Mouse (Mus musculus): ENCODE results near the gene Tnr. TPM values are rescaled to one million over a fixed set of nuclear protein-coding genes. Genes with fewer than 3 reads are reported as not detected.

Tnr gene
- total RNA-seq, 2 experiments from 2014 or later: 0.03 to 0.15 TPM

DNA sequence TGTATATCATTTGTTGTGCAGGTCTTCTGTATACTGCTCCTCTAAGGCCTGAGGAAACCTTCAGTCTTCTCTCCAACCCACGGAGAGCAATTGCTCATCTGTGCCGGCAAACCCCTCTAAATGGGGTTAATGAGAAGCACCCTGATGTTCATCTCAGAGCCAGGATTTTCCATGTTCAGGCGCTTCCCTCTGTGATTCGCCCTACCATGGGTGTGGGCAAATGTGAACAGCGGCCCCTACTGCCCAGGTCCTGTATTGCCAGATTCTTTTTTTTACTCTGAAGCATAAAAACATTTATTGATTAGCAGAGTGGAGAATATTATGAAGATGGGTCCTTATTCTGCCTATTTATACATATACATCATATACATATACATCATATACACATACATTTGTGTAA, 260.3 kb downstream of the Tnr start:
- no peak for DNase-seq (ENCODE audit: low spot score in 2 of 2)

DNA sequence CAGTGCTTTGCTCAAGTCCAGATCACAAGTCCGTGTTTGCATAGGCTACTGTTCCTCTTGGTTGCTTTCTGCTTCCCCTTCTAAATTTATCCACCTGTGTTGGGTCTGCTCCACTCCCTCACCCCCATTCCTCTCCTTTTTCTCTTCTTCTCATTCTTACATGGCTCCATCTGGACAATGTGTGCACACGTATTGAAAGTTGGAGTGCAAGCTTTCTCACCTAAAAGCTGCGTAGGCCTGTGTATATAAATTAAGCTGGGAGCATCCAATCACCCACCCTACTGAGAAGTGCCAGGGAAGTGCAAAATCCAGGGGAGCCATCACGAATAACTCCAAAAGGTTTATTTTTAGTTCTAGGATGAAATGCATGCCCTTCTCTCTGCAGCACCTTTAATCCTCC, 264.7 kb downstream of the Tnr start:
- DNase-seq (ENCODE audit: low spot score in 2 of 2): no peak

DNA sequence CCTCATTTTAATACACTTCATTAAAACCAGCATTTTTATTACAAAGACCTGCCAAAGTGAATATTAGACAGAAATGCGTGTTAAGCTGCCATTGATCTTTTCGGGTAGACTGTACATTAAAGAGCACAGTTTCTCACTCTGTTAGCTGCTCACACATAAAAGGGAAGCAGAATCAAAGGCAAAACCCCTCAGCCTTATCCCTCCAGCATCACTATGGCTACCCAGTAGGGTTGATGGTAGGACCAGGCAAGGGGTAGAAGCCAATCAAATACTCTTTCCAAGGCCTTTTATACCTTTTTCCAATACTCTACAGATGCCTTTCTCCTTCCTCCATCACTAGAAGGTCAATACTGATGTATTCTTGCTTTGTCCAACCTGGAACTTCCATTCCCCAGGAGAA, 269.0 kb downstream of the Tnr start:
- no peak for DNase-seq (ENCODE audit: low spot score in 2 of 2)

DNA sequence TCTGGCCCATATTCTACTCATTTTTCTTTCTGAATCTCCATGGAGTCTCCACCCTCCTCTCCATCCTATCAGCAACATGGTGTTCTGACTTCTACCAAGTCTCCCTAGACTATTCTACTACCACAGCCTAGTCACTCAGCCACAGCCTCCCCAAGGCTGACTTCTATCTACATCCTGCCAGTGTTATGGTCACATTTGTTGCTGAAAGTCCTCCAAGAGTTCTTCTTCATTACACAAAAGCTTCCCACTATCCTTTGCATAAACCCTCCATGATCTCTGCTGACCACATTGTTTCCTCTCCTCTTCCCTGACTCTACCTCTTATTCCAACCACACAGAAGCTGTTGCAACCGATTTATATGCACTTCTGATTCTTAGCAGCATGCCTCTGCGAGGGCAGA, 272.5 kb downstream of the Tnr start:
- no peak for DNase-seq (ENCODE audit: low spot score in 2 of 2)

DNA sequence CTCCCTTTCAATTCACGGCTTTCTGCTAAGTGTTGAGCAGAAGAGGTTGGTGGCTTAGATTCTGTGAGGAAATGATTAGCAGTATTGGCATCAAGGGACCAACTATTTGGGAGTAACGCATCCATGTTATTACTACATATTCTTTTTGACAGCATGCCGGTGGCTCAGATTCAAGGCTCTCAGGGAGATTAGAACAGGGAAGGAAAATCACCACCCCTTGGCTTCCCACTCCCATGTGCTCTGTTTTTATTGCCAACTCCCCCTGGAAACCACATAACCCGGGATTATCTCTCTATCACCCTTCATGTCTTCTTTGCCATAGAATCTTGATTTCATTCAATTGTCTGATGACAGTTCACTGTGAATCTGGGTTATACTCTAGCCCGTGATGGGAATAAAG, 276.8 kb downstream of the Tnr start:
- DNase-seq (ENCODE audit: low spot score in 2 of 2): no peak

DNA sequence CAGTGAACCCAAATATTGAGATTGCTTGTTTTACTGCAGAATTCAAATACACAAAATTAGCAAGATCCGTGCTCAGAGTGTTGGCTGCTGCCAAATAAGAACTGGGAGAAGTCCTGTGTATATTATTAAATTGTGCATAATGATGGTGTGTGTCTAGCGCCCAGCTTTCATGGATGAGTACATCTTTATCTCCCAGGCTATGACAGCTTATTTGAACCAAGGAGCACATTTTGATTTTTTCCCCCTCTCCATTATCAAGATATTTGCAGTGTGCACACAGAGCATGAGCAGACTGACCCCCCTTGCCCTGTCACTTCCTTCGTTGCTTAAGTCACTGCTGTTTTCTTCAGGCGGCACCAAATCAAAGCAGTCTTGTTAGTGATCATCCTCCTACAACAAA, 278.2 kb downstream of the Tnr start:
- DNase-seq (ENCODE audit: low spot score in 2 of 2): no peak

DNA sequence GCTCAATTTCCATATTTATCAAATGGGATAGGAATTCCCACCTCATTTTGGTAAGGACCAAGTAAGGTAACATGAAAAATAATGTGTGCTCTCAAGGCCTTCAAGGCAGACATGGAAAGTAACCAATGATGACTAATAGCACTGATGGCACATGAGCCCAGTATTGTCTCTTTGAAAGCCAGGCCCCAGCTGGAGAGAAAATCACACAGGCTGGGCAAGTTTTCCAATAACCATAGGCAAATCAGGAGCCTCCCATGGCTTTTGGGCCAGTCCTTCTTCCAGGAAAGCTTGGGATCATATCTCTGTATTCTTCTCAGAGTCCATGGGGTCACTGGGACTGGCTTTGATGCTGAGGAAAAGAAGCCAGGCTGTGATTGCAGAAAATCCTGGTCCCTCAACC, 280.1 kb downstream of the Tnr start:
- DNase-seq (ENCODE audit: low spot score in 2 of 2): no peak

DNA sequence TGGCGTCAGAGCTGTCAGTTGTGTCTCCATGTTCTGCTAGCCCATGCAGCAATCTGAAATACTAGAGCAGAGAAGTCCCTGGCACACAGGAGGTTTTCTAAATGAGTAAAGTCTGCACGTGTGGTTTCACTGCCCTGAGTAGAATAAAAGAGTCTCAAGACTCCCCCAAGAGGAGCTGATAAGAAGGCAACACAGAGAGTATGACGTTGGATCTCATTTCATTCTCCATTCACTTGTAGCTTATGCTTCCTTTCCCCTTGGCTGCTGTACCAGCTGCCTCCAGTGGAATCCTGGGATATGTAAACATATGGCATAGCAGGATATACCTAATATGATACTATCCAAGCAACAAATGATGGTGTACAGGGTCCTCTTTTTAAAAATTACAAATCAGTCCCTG, 285.9 kb downstream of the Tnr start:
- no peak for DNase-seq (ENCODE audit: low spot score in 2 of 2)

DNA sequence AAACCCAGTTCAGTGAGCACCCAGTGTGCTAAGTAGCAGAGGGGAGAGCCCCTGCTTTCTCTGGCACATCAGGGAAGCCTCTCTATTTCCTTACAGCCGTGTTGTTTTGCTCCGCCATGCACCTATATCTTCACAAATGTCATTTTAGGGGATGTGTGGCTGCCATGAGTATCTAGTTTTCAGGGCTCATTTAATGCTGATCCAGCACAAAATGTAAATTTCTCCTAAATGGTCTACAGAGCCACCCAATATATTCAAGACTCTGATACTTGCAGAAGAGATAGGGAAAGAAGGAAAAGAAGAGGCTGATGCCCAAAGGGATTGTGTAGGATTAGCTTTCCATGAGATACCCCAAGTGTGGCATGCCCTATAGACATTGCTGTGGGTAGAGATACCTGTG, 288.2 kb downstream of the Tnr start:
- no peak for DNase-seq (ENCODE audit: low spot score in 2 of 2)

DNA sequence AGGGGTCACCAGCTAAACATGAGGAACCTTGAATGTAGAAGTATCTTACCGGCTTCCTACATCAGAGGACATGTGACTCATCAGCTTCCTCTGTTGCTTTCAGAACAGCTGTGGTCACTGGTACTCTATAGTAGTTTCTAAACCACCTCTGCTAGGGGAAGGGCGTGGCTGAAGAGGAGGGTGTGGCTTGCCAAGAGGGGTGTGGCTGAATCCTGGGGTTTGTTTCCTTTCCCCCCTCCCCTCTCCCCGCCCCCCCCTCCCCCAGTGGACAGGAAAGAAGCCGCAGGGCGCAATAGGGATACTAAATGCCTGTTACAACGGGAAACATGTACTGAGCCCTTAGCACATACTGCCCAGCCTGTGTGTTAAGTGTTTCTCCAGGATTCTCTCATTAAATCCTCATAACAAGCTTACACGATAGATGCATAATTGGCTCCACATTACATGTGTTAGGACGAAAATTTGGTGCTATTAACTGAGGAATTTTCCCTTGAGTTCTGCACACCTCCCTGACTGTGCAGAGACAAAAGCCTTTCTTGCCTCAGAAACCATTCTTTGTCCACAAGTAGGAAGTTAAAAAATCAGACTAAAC, 289.3 kb downstream of the Tnr start:
- no peak for DNase-seq (ENCODE audit: low spot score in 2 of 2)

DNA sequence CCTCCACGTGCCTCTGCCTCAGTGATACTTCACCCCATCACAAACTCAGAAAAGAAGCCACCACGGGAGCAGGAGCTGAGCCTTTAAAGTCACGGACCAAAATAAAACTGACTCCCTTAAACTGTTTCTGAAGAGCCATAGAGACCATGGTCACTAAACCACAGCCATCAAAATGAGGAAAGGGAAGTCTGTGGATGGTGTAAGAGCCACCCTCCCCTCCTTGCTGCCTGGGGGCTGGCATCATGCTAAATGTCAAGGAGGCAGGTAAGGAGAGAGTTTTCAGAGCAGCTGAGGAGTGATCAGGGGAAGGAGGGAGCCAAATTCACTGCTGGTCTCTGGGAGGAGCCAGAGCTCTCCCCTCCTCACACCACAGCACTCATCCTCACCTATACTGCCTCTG, 290.8 kb downstream of the Tnr start:
- DNase-seq (ENCODE audit: low spot score in 2 of 2): no peak

DNA sequence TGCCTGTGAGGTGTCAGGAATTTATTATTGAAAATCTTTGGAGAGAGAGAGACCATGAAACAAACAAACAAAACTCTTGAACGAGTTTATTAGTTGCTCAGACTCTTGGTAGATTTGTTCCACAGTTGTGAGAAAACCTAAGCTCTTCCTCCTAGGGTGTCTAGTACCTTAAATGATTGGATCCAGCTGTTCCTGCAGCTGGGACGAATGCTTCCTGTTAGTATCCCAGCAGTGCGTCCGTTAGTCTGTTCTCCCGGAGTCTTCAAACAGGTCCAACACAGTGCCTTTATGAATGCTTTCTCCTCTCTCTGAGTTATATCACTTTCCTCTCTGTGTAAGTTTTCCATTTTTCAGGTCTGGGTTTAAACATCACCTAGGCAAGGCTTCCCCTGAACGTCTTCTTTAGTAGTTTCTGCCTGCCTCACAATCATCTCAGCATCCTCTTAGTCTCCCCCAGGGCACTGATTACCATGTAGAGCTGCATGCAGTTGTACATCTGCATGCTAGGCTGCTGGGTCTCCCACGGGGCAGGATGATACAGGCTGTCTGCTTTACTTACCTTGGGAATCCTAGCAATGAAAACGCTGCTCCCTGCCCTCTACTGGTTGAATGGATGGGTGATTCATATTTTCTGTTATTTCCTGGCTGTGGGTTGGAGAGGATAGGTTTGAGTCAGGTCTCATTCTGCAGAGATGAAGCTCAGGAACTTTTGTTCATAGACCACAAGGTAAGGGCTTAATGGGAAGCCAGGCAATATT, 293.2 kb downstream of the Tnr start:
- DNase-seq (ENCODE audit: low spot score in 2 of 2): no peak

DNA sequence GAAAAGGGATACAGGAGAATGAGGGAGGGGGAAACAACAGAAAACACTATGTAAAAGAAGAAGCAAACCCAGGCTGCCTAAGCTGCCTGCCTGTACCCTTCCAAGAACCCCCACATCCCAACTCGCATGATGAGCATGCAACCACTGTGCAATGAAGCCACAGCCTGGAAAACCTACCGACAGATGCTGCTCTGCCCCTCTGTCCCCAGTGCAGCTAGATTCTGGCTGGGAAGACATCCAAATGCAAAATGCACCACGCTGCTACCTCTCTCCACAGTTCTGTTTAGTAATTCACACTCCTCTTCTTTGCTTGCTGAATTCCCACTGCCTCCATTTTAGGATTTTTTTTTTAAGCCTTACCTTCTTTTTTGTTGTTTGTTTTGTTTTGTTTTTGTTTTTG, 295.9 kb downstream of the Tnr start:
- DNase-seq (ENCODE audit: low spot score in 2 of 2): no peak

DNA sequence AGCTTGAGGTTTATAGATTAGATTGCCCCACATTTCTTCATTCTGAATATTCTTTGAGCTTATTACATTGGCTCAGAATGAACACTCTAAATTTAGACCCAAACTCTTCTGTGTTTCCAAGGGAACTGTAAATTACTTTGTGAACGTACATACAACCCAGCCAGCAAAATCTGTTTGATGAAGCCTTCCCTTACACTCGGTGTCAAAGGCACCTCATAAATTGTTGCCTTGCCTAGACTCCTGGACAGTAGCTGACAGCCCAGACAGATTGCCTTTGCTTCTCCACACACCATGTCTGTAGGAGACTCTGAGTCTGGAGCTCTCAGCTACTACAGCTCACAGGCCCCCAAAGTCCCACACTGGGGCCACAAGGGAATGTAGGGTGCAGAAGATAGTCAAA, 298.8 kb downstream of the Tnr start:
- DNase-seq (ENCODE audit: low spot score in 2 of 2): no peak

DNA sequence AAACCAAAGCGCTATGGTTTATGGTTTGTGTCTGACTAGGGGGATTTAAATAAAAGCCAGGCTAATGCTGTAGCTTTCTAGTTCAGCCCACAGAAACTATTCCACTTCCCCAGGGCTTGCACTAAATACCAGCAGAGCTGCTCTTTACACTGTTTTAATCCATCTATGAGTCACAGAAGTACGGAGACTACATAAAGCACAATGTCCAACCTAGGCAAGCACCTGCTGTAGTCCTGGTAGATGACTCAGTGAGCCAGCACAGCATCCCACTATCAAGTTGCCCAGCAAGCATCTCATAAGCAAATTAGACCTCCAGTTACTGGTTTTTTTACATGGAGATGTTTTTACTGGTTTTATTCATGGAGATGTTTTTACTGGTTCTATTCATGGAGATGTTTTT, 305.0 kb downstream of the Tnr start:
- no peak for DNase-seq (ENCODE audit: low spot score in 2 of 2)

DNA sequence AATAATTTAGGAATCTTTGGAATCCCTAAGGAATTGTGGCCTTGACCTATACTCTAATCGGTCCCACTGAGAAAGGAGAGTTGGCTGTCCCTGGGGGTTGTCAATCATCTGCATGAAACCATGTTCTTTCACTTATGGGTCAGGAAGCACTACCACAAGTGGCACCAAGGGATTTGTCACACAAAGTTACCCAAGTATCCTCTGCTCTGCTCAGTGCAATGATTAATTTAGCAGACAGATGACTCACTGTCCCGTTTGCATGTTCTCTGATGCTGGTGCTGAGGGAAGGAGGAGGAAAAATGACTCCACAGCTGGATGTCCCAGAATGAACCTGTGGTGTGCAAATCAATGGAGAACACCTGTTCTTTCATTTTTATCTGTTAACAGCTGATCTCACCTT, 309.6 kb downstream of the Tnr start:
- no peak for DNase-seq (ENCODE audit: low spot score in 2 of 2)

DNA sequence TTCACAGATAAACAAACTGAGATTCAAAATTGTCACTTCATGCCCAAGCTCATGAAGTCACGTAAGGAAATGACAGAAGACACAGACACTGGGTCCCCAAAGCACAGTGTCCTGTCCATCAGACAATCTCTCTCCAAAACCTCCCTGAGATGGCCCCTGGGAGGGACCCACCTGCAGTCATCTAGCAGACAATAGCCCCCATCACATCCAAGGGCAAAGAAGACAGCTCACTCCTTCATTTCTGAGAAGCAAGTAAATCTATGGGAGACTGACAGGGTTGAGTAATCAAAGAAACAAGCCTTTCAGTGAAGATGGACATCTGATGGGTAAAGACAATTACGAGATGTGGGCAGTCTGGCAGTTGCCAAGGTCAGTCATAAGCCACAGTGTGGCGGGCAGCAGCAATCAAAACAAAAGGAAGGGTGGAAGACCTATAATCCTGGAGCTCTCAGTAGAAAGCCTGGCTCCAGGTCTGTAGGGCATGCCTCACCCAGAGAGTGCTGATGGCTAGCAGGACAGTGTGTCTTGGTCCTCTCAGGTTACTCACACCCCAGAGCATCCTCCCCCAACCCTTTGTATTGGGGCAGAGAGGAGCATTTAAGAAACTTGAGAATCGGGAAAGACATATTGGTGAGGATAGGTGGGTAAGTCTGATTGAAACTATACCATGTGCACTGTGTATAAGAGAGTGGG, 310.2 kb downstream of the Tnr start:
- DNase-seq (ENCODE audit: low spot score in 2 of 2): no peak

DNA sequence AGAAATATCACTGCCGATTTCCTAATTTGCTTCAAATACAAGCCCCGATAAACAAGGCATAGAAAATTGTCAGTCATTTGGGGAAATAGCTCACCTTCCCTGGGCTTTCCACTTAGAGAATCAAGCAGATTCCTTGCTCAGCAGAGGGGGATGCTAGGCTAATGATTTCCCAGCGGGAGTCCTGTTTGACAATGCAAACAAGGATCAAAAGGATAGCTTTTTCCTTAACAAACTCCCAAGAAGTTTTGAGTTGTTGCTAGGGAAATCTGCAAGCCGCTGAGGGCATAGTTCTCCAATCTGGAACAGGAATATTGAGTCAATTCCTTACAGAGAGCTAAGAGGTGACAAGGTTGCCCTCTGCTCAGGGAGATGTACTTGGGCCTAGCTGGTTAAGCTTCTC, 311.6 kb downstream of the Tnr start:
- no peak for DNase-seq (ENCODE audit: low spot score in 2 of 2)

DNA sequence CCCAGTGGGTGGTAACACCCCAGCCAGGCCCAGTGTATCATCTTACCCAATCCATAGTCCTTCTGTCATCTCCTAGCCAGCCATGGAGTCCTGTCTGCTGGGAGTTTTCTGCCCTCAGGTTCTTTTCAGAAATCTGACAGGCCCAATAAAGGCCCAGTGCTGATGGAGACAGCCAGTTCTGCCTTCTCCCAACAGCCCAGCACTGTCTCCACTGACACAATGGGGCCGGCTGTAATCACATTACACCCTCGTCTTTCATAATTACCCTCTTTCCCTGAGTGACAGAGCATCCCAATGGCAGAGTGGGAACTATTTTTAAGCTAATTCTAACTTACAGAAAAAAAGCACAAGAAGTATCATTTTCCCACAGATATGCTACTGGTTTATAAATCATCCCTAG, 316.8 kb downstream of the Tnr start:
- no peak for DNase-seq (ENCODE audit: low spot score in 2 of 2)

DNA sequence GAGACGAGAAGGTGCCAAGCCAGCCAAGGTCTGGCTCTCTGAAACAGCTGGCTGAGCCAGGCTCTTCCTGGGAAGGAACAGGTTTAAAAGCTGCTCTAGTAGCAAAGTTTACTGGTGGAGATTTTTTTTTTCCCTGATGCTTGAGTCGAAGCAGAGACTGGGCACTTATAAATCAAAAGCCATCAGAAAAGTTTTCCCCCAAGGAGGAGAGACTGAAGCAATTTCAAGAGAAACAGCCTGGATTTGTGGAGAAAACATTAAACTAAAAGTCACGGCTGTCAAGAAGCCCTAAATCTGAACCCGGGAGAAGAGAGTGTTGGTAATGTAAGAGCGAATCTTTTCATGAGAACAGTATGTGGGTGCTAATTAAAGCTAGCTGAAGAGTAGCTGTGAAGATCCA, 319.3 kb downstream of the Tnr start:
- no peak for DNase-seq (ENCODE audit: low spot score in 2 of 2)

DNA sequence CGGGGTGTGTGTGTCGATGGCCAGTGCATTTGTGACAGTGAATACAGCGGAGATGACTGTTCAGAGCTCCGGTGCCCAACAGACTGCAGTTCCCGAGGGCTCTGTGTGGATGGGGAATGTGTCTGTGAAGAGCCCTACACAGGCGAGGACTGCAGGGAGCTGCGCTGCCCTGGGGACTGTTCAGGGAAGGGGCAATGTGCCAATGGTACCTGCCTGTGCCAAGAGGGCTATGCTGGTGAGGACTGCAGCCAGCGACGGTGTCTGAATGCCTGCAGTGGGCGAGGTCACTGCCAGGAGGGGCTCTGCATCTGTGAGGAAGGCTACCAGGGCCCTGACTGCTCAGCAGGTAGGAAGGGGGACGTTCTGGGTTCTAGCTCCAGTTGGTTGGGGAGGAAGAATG, 328.5 kb downstream of the Tnr start:
- no peak for DNase-seq (ENCODE audit: low spot score in 2 of 2)

DNA sequence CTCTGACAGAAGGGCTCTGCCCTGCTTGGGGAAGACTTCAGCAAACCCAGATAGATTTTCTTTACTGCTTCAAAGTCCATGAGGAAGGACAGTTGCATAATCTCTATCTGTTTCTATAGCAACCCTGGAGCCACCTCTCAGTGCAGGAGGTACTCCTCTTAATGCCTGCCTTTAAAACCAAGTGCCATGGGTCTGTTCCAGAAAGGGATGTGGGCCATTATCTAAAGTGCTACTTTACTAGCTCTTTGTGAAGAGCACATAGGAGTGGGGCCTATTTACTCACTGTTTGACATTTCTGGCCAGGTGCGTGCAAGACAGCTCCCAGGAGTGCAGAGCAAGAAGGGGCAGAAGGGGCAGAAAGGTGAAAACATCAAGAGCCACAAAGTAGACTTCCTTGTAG, 330.7 kb downstream of the Tnr start:
- no peak for DNase-seq (ENCODE audit: low spot score in 2 of 2)
